Mouse (Mus musculus) heart, embryonic 16.5 days (tissue): ENCODE results near the gene Gm37240. TPM values are rescaled to one million over a fixed set of nuclear protein-coding genes. Genes with fewer than 3 reads are reported as not detected.
A peak's percentile ranks its signal among the peaks of the same experiment; 100 is the strongest.

Source experiments
- ATAC-seq: fragments of 200-750 bp; cut with Nextera tagmentation; replicated peaks from 2 replicates; pipeline ENCODE4 v1.8.0; 2017; ENCODE audit warnings: moderate number of reproducible peaks; ENCODE audit not compliant: insufficient read depth, low FRiP score; ENCODE audit errors: extremely low read depth
- H3K27ac ChIP-seq: fragments of 300-500 bp; sonication (generic); 2 replicates; pipeline ENCODE4 v1.5.1; 2014; ENCODE audit warnings: mild to moderate bottlenecking, low read length, control low read depth, moderate library complexity
- H3K27me3 ChIP-seq: fragments of 300-500 bp; sonication (generic); 2 replicates; pipeline ENCODE4 v1.6.1; 2014; ENCODE audit warnings: low read length, mixed read lengths; ENCODE audit not compliant: control insufficient read depth, insufficient read depth
- H3K36me3 ChIP-seq: fragments of 300-500 bp; sonication (generic); 2 replicates; pipeline ENCODE4 v1.6.1; 2014; ENCODE audit not compliant: control insufficient read depth, insufficient read depth
- H3K4me1 ChIP-seq: fragments of 300-500 bp; sonication (generic); 2 replicates; pipeline ENCODE4 v1.6.1; 2014; ENCODE audit warnings: low read length, mixed read lengths; ENCODE audit not compliant: control insufficient read depth, insufficient read depth
- H3K4me2 ChIP-seq: fragments of 300-500 bp; sonication (generic); 2 replicates; pipeline ENCODE4 v1.6.1; 2014; ENCODE audit warnings: low read depth, mild to moderate bottlenecking, control low read depth, low read length
- H3K4me3 ChIP-seq: fragments of 300-500 bp; sonication (generic); 2 replicates; pipeline ENCODE4 v1.5.1; 2014; ENCODE audit warnings: mild to moderate bottlenecking, control low read depth, low read length
- H3K9ac ChIP-seq: fragments of 300-500 bp; sonication (generic); 2 replicates; pipeline ENCODE4 v1.6.1; 2014; ENCODE audit warnings: low read length, control low read depth
- H3K9me3 ChIP-seq: fragments of 300-500 bp; sonication (generic); replicated peaks from 2 replicates; pipeline ENCODE4 v1.6.1; 2016; ENCODE audit warnings: low read length; ENCODE audit not compliant: control insufficient read depth
- WGBS: fragments of 180-500 bp; shearing (Covaris S2); extraction: QIAGEN DNeasy Blood & Tissue Kit; methylation state at CpG from one replicate; pipeline ENCODE4 v1.1.7; 2014; 5-methylcytosine and 5-hydroxymethylcytosine counted together
- polyA plus RNA-seq: library from polyadenylated mRNA; unstranded; fragments of >200 nt; fragmentation: Nextera tagmentation; extraction: Ambion mirVana; gene quantifications from 2 replicates; pipeline ENCODE4 v1.2.1, GENCODE M21; 2015

Gm37240 gene
- polyA plus RNA-seq, 1 experiment from 2014 or later = 18.4 TPM

DNA sequence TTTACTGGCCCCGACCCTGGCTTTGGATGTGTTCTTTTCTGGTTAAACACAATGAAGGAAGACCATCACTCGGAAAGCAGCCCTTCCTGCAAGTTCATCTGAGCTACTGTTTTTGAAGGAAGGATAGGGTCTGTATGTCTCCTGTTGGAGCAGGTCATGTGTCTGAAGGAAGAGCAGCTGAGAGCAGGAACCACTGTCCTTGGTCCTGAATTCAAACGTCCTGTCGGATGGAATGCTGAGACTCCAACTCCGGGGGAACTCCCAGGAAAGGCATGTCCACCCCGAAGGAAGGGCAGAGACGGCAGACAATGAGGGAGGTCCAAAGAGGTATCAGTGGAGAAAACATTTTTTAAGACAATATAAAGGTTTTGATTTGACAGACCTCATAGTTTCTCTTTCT, 741.8 kb downstream of the Gm37240 start:
- Histone ChIP-seq H3K4me3 (no peak overlapping the region), H3K9me3 (no peaks in the 10 kb centered on the region), H3K4me2 (no peak overlapping the region), H3K9ac (no peak overlapping the region), H3K4me1 (peaks cover 9% of the 10 kb centered on the region), H3K27me3 (no peaks in the 10 kb centered on the region), H3K27ac (no peak overlapping the region), H3K36me3 (no peaks in the 10 kb centered on the region)
- ATAC-seq = no peak
- WGBS = 19% methylated on average over 7 of the region's 7 CpGs

DNA sequence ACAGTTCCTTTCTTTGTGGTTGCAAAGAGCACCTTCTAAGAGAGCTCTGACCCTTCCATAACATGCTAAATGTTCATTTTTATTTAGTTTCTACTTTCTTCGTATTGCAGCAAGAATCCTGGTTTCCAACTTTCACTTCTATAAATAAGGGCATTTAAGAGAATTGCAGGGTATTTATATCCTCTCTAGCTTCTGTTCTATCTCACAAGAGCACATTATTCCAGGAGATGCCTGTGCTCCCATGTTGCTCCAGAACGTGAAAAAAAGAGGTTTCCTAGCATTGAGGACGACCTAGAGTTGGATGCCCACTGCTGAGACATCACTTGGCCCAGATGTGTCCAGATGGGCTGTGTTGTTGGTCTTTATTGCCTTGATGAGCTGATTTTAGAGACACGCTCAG, 742.2 kb downstream of the Gm37240 start:
- Histone ChIP-seq H3K27me3 (no peaks in the 10 kb centered on the region), H3K36me3 (no peaks in the 10 kb centered on the region), H3K9ac (no peak overlapping the region), H3K9me3 (no peaks in the 10 kb centered on the region), H3K27ac (no peak overlapping the region), H3K4me3 (no peak overlapping the region), H3K4me2 (no peak overlapping the region), H3K4me1 (peaks cover 9% of the 10 kb centered on the region)
- 83% methylated on average over 4 of the region's 4 CpGs for WGBS
- ATAC-seq = no peak

DNA sequence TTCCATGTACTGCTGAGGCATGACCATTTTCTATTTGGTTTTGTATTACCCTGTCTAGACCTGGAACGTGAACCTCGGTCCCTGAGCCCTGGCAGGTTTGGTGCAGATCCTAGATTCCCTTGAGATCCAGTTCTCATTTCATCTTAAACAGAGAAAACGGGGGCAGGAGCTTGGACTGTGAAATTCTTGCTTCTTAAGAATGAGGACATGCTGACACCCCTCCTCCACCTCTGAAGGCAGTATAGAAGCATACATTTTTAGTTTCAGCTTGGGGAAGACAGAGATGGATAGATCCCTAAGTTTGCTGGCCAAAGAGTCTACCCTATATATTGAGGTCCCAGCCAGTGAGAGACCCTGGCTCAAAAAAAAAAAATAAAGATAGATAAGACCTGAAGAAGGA, 742.9 kb downstream of the Gm37240 start:
- H3K36me3 ChIP-seq = no peaks in the 10 kb centered on the region
- peaks cover 3% of the 10 kb centered on the region; the same call in 1 of the 2 replicates for H3K4me1 ChIP-seq
- no peak overlapping the region for H3K9ac ChIP-seq
- ATAC-seq = no peak
- H3K9me3 ChIP-seq = no peaks in the 10 kb centered on the region
- no peak overlapping the region for H3K4me3 ChIP-seq
- H3K27me3 ChIP-seq = no peaks in the 10 kb centered on the region
- no peak overlapping the region for H3K4me2 ChIP-seq
- H3K27ac ChIP-seq = no peak overlapping the region
- WGBS = 77% methylated on average over 3 of the region's 3 CpGs

DNA sequence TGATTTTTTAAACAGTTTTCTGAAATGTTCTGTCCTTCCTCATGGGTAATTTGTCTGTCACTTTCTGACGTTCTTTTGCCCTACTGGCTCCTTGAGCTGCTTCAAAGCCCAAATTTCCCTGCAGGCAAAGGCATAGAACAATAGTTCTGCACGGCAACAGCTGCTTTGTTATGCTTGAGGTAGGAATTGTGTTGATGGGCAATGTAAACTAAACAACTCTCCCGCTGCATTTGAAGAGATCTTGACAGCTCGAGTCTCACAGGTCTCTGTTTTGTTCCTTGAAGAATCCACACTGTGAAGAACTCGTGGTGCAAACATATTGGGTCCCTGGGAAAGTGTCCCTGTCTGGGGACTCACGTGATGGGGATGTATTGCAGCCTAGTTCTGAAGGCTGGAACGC, 746.8 kb downstream of the Gm37240 start:
- H3K4me3 ChIP-seq = no peak overlapping the region
- ATAC-seq = no peak
- no peaks in the 10 kb centered on the region for H3K9me3 ChIP-seq
- no peaks in the 10 kb centered on the region for H3K27me3 ChIP-seq
- no peak overlapping the region for H3K9ac ChIP-seq
- H3K4me1 ChIP-seq = no peaks in the 10 kb centered on the region
- no peak overlapping the region for H3K27ac ChIP-seq
- WGBS = 49% methylated on average over 7 of the region's 7 CpGs
- H3K4me2 ChIP-seq = no peak overlapping the region
- no peaks in the 10 kb centered on the region for H3K36me3 ChIP-seq

DNA sequence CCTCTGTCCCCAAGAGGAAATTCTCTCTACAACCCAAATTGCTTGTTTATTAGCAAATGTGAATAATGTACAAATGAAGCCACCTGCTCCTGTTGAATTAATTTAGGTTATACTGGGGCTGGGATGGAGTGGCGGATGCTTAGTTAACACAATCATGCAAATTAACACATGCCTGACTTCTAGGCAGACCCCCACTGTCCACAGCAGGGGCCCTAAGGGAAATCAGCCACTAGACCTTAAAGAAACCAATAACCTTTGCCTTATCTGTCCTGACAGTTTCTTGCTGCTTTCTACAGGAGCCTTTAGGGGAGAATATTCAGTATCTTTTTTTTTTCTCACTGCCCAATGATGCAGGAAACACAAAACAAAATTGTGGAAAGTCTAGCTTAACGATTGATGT, 748.9 kb downstream of the Gm37240 start:
- Histone ChIP-seq H3K36me3 (no peaks in the 10 kb centered on the region), H3K4me3 (no peak overlapping the region), H3K27ac (no peak overlapping the region), H3K4me1 (no peaks in the 10 kb centered on the region), H3K4me2 (no peak overlapping the region), H3K9me3 (no peaks in the 10 kb centered on the region), H3K27me3 (no peaks in the 10 kb centered on the region), H3K9ac (no peak overlapping the region)
- ATAC-seq = no peak
- 81% methylated on average over 2 of the region's 2 CpGs for WGBS

DNA sequence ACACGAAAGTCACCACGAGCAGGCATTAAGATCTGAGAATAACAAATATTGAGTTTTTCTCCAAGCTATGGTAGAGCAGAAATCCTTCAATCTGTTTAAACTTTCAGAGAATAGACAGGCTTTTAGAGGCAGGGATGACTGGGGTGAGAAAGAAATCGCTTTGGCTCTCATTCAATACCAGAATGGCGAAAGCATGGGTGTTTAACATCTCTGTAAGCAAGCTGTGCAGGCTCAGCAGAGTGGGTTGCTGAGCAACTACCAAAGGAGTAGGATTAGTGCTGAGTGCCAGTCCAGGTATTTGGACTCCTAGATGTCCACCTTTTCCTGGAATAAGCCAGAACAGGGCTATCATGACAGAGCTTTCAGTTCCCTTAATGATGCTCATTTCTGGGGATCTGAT, 753.8 kb downstream of the Gm37240 start:
- Histone ChIP-seq H3K27me3 (no peaks in the 10 kb centered on the region), H3K9ac (no peak overlapping the region), H3K4me3 (no peak overlapping the region), H3K4me2 (no peak overlapping the region), H3K4me1 (0 out of 2 replicates have a peak, but pooled peaks cover 2% of the 10 kb centered on the region), H3K27ac (no peak overlapping the region), H3K36me3 (no peaks in the 10 kb centered on the region), H3K9me3 (no peaks in the 10 kb centered on the region)
- WGBS = 83% methylated on average over 4 of the region's 4 CpGs
- ATAC-seq = no peak

DNA sequence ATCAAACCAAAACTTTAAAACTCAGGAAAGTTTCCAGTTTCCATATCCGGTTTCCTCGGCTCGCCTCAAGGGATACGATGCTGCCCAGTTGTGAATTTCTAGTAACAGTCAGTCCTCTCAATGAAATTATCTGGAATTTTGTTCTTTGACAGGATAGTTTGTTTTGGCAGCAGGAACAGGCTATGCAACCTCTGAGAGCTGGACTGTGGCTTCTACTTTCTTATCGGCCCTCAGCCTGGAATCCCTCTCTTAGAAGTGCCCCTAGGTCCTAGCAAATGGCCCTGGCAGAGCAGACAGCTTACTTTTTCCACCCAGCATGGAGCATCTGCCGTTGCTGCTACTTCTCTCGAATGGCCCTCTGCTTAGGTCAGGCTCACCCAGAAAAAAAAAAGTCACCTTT, 755.4 kb downstream of the Gm37240 start:
- H3K4me1 ChIP-seq = 0 out of 2 replicates have a peak, but pooled peaks cover 2% of the 10 kb centered on the region
- H3K36me3 ChIP-seq = no peaks in the 10 kb centered on the region
- no peak overlapping the region for H3K9ac ChIP-seq
- H3K4me2 ChIP-seq = no peak overlapping the region
- H3K27ac ChIP-seq = no peak overlapping the region
- no peaks in the 10 kb centered on the region for H3K9me3 ChIP-seq
- H3K4me3 ChIP-seq = no peak overlapping the region
- WGBS = 33% methylated on average over 7 of the region's 7 CpGs
- no peaks in the 10 kb centered on the region for H3K27me3 ChIP-seq
- peak; percentile 52; the same call in 1 of the 2 replicates for ATAC-seq

DNA sequence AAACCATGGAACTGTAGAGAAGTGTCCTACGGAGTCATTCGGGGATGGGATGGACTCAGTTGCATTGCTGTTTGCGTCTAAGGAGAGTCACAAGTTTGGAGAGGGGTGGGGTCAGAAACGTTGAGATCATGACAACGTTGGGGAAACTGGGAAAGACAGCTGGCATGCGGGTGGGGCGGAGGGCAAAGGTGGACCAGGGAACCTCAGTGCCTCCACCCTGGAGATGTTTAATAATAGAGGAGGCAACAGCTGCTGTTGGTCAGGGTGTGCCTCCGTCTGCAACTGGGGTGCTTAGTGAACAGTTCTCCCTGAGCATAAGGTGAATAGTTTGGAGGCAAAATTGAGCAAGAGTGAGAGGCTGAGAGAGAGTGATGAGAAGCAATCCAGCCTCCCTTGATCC, 758.8 kb downstream of the Gm37240 start:
- Histone ChIP-seq H3K27ac (no peak overlapping the region), H3K4me2 (no peak overlapping the region), H3K9ac (no peak overlapping the region), H3K36me3 (no peaks in the 10 kb centered on the region), H3K4me3 (no peak overlapping the region), H3K4me1 (0 out of 2 replicates have a peak, but pooled peaks cover 2% of the 10 kb centered on the region), H3K9me3 (no peaks in the 10 kb centered on the region), H3K27me3 (no peaks in the 10 kb centered on the region)
- 75% methylated on average over 8 of the region's 8 CpGs for WGBS
- no peak for ATAC-seq

DNA sequence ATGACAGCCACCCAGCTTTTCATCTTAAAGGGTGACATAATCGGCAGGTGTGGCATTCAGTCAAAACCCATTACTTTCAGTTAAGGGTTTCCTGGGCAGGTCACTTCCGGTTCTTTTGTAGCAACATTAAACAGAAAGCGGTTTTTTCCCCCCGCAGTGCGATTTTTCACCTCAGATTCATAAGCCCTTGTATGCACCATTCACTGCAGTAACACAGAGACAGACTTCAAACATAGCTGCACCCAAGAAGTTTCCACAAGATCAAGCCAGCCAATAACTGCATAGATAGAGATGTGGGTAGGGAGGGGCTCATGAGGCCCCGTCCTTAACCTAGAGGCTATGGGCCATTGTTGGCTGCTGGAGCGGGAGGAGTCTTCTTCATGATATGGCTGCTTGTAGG, 760.3 kb downstream of the Gm37240 start:
- Histone ChIP-seq H3K4me2 (no peak overlapping the region), H3K4me1 (0 out of 2 replicates have a peak, but pooled peaks cover under 1% of the 10 kb centered on the region), H3K27ac (no peak overlapping the region), H3K9ac (no peak overlapping the region), H3K27me3 (no peaks in the 10 kb centered on the region), H3K9me3 (no peaks in the 10 kb centered on the region), H3K36me3 (no peaks in the 10 kb centered on the region), H3K4me3 (no peak overlapping the region)
- ATAC-seq = no peak
- WGBS = 79% methylated on average over 7 of the region's 7 CpGs

DNA sequence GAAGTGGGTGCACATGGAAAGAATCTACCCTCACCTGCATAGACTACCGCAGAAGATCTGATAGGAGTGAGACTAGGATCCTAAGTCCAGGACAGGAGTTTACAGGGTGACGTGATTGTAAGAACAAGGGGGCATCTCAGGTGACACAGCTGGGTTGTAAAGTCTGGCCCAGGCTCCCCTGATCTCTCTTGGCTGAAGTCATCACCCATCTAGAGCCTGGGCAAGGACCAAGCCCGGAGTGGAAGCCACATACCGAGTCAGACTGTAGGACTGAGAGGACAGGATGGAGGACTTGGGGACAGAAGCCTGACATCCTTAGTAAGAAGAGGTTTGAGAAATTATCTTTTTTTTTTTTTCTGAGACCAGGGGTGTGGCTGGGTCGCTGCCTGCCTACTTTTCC, 761.8 kb downstream of the Gm37240 start:
- Histone ChIP-seq H3K9ac (no peak overlapping the region), H3K9me3 (no peaks in the 10 kb centered on the region), H3K36me3 (no peaks in the 10 kb centered on the region), H3K4me1 (no peaks in the 10 kb centered on the region), H3K4me2 (no peak overlapping the region), H3K27ac (no peak overlapping the region), H3K4me3 (no peak overlapping the region), H3K27me3 (no peaks in the 10 kb centered on the region)
- no peak for ATAC-seq
- WGBS = 83% methylated on average over 5 of the region's 5 CpGs
